Mouse (Mus musculus): ENCODE results near the gene Olfr1255. TPM values are rescaled to one million over a fixed set of nuclear protein-coding genes. Genes with fewer than 3 reads are reported as not detected.

Olfr1255 gene
- polyA plus RNA-seq, 1 experiment from 2014 or later: not detected

Other genes with a start within 250 kb of the Olfr1255 start
- not detected in 2 replicates for gene Olfr1245, start 233.6 kb upstream of the Olfr1255 start, polyA plus RNA-seq (2014; fragmentation: Nextera tagmentation; extraction: Ambion mirVana)
- gene Olfr1246, start 218.9 kb upstream of the Olfr1255 start, polyA plus RNA-seq (2014; fragmentation: Nextera tagmentation; extraction: Ambion mirVana): not detected in 2 replicates
- gene Olfr1247, start 197.9 kb upstream of the Olfr1255 start, polyA plus RNA-seq (2014; fragmentation: Nextera tagmentation; extraction: Ambion mirVana): not detected in 2 replicates
- gene Olfr1248, start 193.8 kb upstream of the Olfr1255 start, polyA plus RNA-seq (2014; fragmentation: Nextera tagmentation; extraction: Ambion mirVana): not detected in 2 replicates
- gene Olfr1249, start 177.1 kb upstream of the Olfr1255 start, polyA plus RNA-seq (2014; fragmentation: Nextera tagmentation; extraction: Ambion mirVana): not detected in 2 replicates
- gene Olfr1250, start 150.6 kb upstream of the Olfr1255 start, polyA plus RNA-seq (2014; fragmentation: Nextera tagmentation; extraction: Ambion mirVana): not detected in 2 replicates
- not detected in 2 replicates for gene Olfr1251, start 140.1 kb upstream of the Olfr1255 start, polyA plus RNA-seq (2014; fragmentation: Nextera tagmentation; extraction: Ambion mirVana)
- not detected in 2 replicates for gene Olfr1252, start 87.0 kb upstream of the Olfr1255 start, polyA plus RNA-seq (2014; fragmentation: Nextera tagmentation; extraction: Ambion mirVana)
- not detected in 2 replicates for gene Olfr1253, start 55.0 kb upstream of the Olfr1255 start, polyA plus RNA-seq (2014; fragmentation: Nextera tagmentation; extraction: Ambion mirVana)
- not detected in 2 replicates for gene Olfr1254, start 18.4 kb upstream of the Olfr1255 start, polyA plus RNA-seq (2014; fragmentation: Nextera tagmentation; extraction: Ambion mirVana)
- not detected in 2 replicates for gene Olfr1256, start 29.5 kb downstream of the Olfr1255 start, polyA plus RNA-seq (2014; fragmentation: Nextera tagmentation; extraction: Ambion mirVana)
- gene Olfr48, start 36.2 kb downstream of the Olfr1255 start, polyA plus RNA-seq (2014; fragmentation: Nextera tagmentation; extraction: Ambion mirVana): not detected in 2 replicates
- not detected in 2 replicates for gene Olfr1257, start 66.4 kb downstream of the Olfr1255 start, polyA plus RNA-seq (2014; fragmentation: Nextera tagmentation; extraction: Ambion mirVana)
- gene Olfr1258, start 115.3 kb downstream of the Olfr1255 start, polyA plus RNA-seq (2014; fragmentation: Nextera tagmentation; extraction: Ambion mirVana): not detected in 2 replicates
- gene Olfr1259, start 136.6 kb downstream of the Olfr1255 start, polyA plus RNA-seq (2014; fragmentation: Nextera tagmentation; extraction: Ambion mirVana): not detected in 2 replicates
- not detected in 2 replicates for gene Olfr1260, start 162.3 kb downstream of the Olfr1255 start, polyA plus RNA-seq (2014; fragmentation: Nextera tagmentation; extraction: Ambion mirVana)
- gene Olfr1261, start 179.2 kb downstream of the Olfr1255 start, polyA plus RNA-seq (2014; fragmentation: Nextera tagmentation; extraction: Ambion mirVana): not detected in 2 replicates
- gene Olfr1262, start 188.1 kb downstream of the Olfr1255 start, polyA plus RNA-seq (2014; fragmentation: Nextera tagmentation; extraction: Ambion mirVana): not detected in 2 replicates
- gene Olfr1263, start 200.1 kb downstream of the Olfr1255 start, polyA plus RNA-seq (2014; fragmentation: Nextera tagmentation; extraction: Ambion mirVana): not detected in 2 replicates
- gene Olfr1264, start 213.5 kb downstream of the Olfr1255 start, polyA plus RNA-seq (2014; fragmentation: Nextera tagmentation; extraction: Ambion mirVana): not detected in 2 replicates
- gene Olfr1265, start 223.3 kb downstream of the Olfr1255 start, polyA plus RNA-seq (2014; fragmentation: Nextera tagmentation; extraction: Ambion mirVana): not detected in 2 replicates

Data from liver, embryonic 11.5 days (tissue).